Mouse (Mus musculus) heart, embryonic 13.5 days (tissue): Measurements from ENCODE around the gene Eif3m. TPM values are rescaled to one million over a fixed set of nuclear protein-coding genes. Genes with fewer than 3 reads are reported as not detected.

Source experiments
- ATAC-seq: fragments of 200-750 bp; cut with Nextera tagmentation; 2 replicates; pipeline ENCODE4 v1.8.0; 2017; ENCODE audit warnings: moderate TSS enrichment; ENCODE audit not compliant: insufficient number of reproducible peaks, low FRiP score, low TSS enrichment; ENCODE audit errors: extremely low read depth
- H3K27ac ChIP-seq: fragments of 300-500 bp; sonication (generic); replicated peaks from 2 replicates; pipeline ENCODE4 v1.5.1; 2015; ENCODE audit warnings: moderate library complexity, mild to moderate bottlenecking, inconsistent platforms
- H3K27me3 ChIP-seq: fragments of 300-500 bp; sonication (generic); replicated peaks from 2 replicates; pipeline ENCODE4 v1.6.1; 2015; ENCODE audit warnings: mild to moderate bottlenecking, inconsistent platforms
- H3K36me3 ChIP-seq: fragments of 300-500 bp; sonication (generic); 2 replicates; pipeline ENCODE4 v1.6.1; 2015; ENCODE audit warnings: mild to moderate bottlenecking, inconsistent platforms
- H3K4me1 ChIP-seq: fragments of 300-500 bp; sonication (generic); 2 replicates; pipeline ENCODE4 v1.6.1; 2015; ENCODE audit warnings: inconsistent platforms
- H3K4me2 ChIP-seq: fragments of 300-500 bp; sonication (generic); 2 replicates; pipeline ENCODE4 v1.6.1; 2015; ENCODE audit warnings: inconsistent platforms, mild to moderate bottlenecking, moderate library complexity
- H3K4me3 ChIP-seq: fragments of 300-500 bp; sonication (generic); 2 replicates; pipeline ENCODE4 v1.5.1; 2015; ENCODE audit warnings: moderate library complexity, mild to moderate bottlenecking, inconsistent platforms
- H3K9ac ChIP-seq: fragments of 300-500 bp; sonication (generic); 2 replicates; pipeline ENCODE4 v1.6.1; 2015; ENCODE audit warnings: inconsistent platforms, mild to moderate bottlenecking, moderate library complexity
- H3K9me3 ChIP-seq: fragments of 300-500 bp; sonication (generic); 2 replicates; pipeline ENCODE4 v1.6.1; 2016; ENCODE audit warnings: inconsistent platforms
- WGBS: fragments of 180-500 bp; shearing (Covaris S2); methylation state at CpG from one replicate; pipeline ENCODE4 v1.1.7; 2015; ENCODE audit warnings: mixed read lengths; 5-methylcytosine and 5-hydroxymethylcytosine counted together
- polyA plus RNA-seq: library from polyadenylated mRNA; unstranded; fragments of >200 nt; fragmentation: Nextera tagmentation; extraction: Ambion mirVana; gene quantifications from 2 replicates; pipeline ENCODE4 v1.2.1, GENCODE M21; 2015

Gene Eif3m
- polyA plus RNA-seq, 1 experiment from 2014 or later = 196 TPM

GRCm38 (mm10) chr2:105016192-105016966 is 501 bp downstream of the Eif3m start:
- peaks cover 25% of the 10 kb centered on the region for H3K36me3 ChIP-seq
- ATAC-seq = peak; percentile 50; the same call in 1 of the 2 replicates

DNA sequence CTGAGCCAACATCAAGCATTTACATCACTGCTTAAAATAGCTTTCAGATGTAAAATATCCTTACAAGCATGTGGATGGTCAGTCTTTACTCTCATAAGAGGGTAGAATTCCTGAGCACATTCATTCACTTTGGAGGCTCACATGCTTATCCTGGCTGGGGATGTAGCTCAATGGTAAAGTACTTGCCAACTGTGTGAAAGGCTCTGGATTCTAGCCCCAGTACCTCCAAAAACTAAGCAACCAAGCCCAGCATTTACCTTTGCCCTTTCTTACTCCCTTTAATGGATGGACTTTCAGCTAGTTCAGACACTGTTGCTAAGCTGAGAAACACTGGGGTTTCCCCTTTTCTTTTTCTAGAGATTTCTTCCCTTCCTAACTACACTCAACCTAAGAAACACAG is 9.6 kb downstream of the Eif3m start:
- Histone ChIP-seq H3K4me3 (no peak overlapping the region), H3K36me3 (peaks cover 95% of the 10 kb centered on the region), H3K9ac (no peak overlapping the region), H3K4me2 (no peak overlapping the region), H3K9me3 (no peaks in the 10 kb centered on the region), H3K4me1 (no peaks in the 10 kb centered on the region), H3K27me3 (no peaks in the 10 kb centered on the region), H3K27ac (no peak overlapping the region)
- no peak for ATAC-seq

More at GRCm38 (mm10) chr2:105016192-105016966, 501 bp downstream of the Eif3m start:
- WGBS = under 1% methylated on average over 43 of the region's 43 CpGs
- Histone ChIP-seq H3K4me3 (peak overlapping the region; percentile 96), H3K4me1 (peaks cover 19% of the 10 kb centered on the region), H3K9ac (peak overlapping the region; percentile 96), H3K4me2 (peak overlapping the region; percentile 92), H3K27me3 (no peaks in the 10 kb centered on the region), H3K9me3 (no peaks in the 10 kb centered on the region), H3K27ac (peak overlapping the region; percentile 71)

GRCm38 (mm10) chr2:104996201-104996600 is 20.7 kb downstream of the Eif3m start:
- H3K27me3 ChIP-seq = no peaks in the 10 kb centered on the region
- no peak overlapping the region for H3K4me3 ChIP-seq
- H3K4me2 ChIP-seq = no peak overlapping the region
- H3K4me1 ChIP-seq = peaks cover 8% of the 10 kb centered on the region
- no peak overlapping the region for H3K27ac ChIP-seq
- no peak overlapping the region for H3K9ac ChIP-seq
- ATAC-seq = no peak
- peaks cover 57% of the 10 kb centered on the region for H3K36me3 ChIP-seq
- WGBS = 80% methylated on average over 3 of the region's 3 CpGs
- H3K9me3 ChIP-seq = no peaks in the 10 kb centered on the region

DNA sequence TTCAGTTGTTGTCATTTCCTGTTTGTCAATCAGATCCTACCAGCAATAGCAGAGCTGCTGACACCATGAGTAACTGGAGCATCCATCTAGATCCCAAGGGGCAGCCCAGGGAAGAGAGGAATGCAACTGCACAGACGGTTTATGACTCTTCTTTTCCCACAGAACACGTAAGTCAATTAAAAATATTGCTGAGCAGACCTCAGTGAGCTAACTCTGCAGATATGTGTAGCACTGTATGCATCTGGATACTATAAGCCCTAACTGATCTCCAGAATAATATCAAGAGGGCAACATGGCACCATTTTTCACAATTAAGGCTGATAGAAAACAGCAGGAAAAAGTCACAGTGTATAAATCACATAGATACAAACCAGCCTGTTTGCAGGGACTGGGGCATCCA is 22.4 kb downstream of the Eif3m start:
- Histone ChIP-seq H3K36me3 (peaks cover 49% of the 10 kb centered on the region), H3K4me3 (no peak overlapping the region), H3K9ac (no peak overlapping the region), H3K27me3 (no peaks in the 10 kb centered on the region), H3K27ac (no peak overlapping the region), H3K4me2 (no peak overlapping the region), H3K4me1 (peaks cover 8% of the 10 kb centered on the region), H3K9me3 (no peaks in the 10 kb centered on the region)
- no peak for ATAC-seq
- WGBS = 66% methylated on average over 2 of the region's 2 CpGs

DNA sequence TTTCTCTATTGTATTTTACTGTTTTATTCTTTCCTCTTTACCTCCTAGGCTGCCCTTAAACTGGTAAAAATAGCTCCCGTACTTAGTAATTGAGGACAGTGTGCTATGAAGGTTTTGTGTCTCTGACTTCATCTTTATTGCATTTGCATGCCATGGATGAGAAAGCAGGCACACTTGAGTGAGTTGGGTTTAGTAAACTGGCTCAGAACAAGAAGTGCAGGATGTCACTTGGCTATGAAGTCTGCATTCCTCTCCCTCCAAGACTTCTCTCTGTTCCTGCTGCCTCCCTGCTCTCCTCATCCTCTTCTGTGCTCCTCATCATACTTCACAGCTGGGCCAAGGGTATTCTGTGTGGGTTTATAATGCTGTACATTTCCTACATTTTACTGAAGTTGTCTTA is 27.9 kb downstream of the Eif3m start:
- H3K9me3 ChIP-seq = no peaks in the 10 kb centered on the region
- H3K27me3 ChIP-seq = no peaks in the 10 kb centered on the region
- H3K9ac ChIP-seq = no peak overlapping the region
- no peak overlapping the region for H3K4me2 ChIP-seq
- H3K4me3 ChIP-seq = no peak overlapping the region
- ATAC-seq = no peak
- 88% methylated on average over 1 of the region's 1 CpGs for WGBS
- peaks cover 5% of the 10 kb centered on the region for H3K36me3 ChIP-seq
- H3K27ac ChIP-seq = no peak overlapping the region
- peaks cover 8% of the 10 kb centered on the region; the same call in 1 of the 2 replicates for H3K4me1 ChIP-seq

DNA sequence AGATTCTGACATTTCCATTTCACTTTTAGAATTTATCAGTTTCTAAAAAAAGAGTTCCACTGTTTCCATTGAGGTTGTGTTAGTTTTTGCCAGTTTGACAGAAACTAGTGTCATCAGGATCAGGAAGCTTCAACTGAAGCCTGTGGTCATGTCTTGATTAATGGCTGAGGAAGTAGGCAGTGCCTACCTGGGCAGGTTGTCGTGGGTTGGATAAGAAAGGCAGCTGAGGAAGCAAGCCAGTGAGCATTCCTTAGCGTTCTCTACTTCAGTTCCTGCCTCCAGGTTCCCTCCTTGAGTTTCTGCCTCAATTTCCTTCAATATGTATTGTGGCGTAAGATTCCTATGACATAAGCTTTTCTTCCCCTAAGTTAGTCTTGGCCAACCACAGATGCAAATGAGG is 31.1 kb downstream of the Eif3m start:
- H3K4me3 ChIP-seq = no peak overlapping the region
- H3K27me3 ChIP-seq = no peaks in the 10 kb centered on the region
- no peak overlapping the region for H3K4me2 ChIP-seq
- H3K36me3 ChIP-seq = no peaks in the 10 kb centered on the region
- H3K9me3 ChIP-seq = no peaks in the 10 kb centered on the region
- no peaks in the 10 kb centered on the region for H3K4me1 ChIP-seq
- no peak for ATAC-seq
- no peak overlapping the region for H3K27ac ChIP-seq
- no peak overlapping the region for H3K9ac ChIP-seq
- WGBS = 58% methylated on average over 3 of the region's 3 CpGs

DNA sequence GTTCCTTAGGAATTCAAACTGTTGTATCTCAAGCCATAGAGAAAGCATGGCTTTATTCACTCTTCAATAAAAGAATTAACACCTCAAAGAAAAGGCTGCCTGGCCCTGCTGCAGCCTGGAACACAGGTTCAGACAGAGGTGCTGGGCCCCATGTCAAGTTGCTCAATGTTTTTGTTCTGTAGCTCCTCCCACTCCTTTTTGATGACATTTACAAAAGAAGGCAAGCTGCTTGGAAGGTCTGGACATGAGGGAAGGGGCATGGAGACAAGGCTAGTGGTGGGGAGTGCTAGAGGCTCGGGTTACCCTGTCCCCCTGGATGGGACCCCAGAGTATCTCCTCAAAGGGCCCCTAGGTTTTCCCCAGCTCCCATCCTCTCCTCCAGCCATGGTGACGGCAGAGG is 35.2 kb downstream of the Eif3m start:
- H3K27me3 ChIP-seq = no peaks in the 10 kb centered on the region
- no peaks in the 10 kb centered on the region for H3K9me3 ChIP-seq
- H3K36me3 ChIP-seq = no peaks in the 10 kb centered on the region
- H3K4me2 ChIP-seq = no peak overlapping the region
- ATAC-seq = no peak
- no peaks in the 10 kb centered on the region for H3K4me1 ChIP-seq
- H3K27ac ChIP-seq = no peak overlapping the region
- 39% methylated on average over 2 of the region's 2 CpGs for whole genome bisulfite sequencing
- H3K4me3 ChIP-seq = no peak overlapping the region
- no peak overlapping the region for H3K9ac ChIP-seq

DNA sequence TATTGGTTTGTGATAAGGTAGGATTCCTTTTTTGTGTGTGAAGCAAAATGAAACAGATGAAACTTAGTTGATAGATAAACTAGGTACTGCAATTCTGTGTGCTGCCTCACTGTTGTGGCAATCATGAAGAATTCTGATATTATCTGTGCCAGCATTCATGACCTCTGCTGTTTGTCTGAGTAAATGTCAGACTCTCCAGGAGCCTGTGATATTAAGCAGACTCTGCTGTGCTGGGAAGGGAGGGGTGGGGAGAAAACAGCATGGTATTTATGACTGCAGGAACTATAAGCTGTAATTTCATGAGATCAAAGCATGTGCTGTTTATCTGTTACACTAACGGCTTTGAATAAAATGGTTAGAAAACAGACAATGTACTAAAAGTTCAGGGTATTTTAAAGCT is 52.4 kb downstream of the Eif3m start:
- Histone ChIP-seq H3K4me1 (peaks cover 10% of the 10 kb centered on the region), H3K9me3 (no peaks in the 10 kb centered on the region), H3K27ac (no peak overlapping the region), H3K36me3 (no peaks in the 10 kb centered on the region), H3K4me2 (no peak overlapping the region), H3K27me3 (no peaks in the 10 kb centered on the region), H3K9ac (no peak overlapping the region), H3K4me3 (no peak overlapping the region)
- 18% methylated on average over 1 of the region's 1 CpGs for WGBS
- no peak for ATAC-seq

Other genes starting within 250 kb of the Eif3m start
- gene Qser1, start 200.3 kb downstream of the Eif3m start, polyA plus RNA-seq = 6.4 and 6.6 TPM in 2 replicates
- gene Prrg4, start 167.2 kb downstream of the Eif3m start, polyA plus RNA-seq = 0.99 and 1.0 TPM in 2 replicates
- 7.6 and 8.2 TPM in 2 replicates for gene Ccdc73, start 149.3 kb downstream of the Eif3m start, polyA plus RNA-seq
- not detected in 2 replicates for gene Gm11060, start 74.9 kb upstream of the Eif3m start, polyA plus RNA-seq
- gene Wt1, start 109.4 kb upstream of the Eif3m start, polyA plus RNA-seq = 22.2 and 26.1 TPM in 2 replicates
- gene Them7, start 207.2 kb upstream of the Eif3m start, polyA plus RNA-seq = 0.85 and 1.2 TPM in 2 replicates